Mouse (Mus musculus): ENCODE data around the gene Olfr56. TPM values are rescaled to one million over a fixed set of nuclear protein-coding genes. Genes with fewer than 3 reads are reported as not detected.
"Not testable (repeated sequence)": the region's sequence is repeated elsewhere in the genome, so short reads cannot be mapped to it uniquely, and the experiment has no call there.

Gene Olfr56
- total and polyA plus RNA-seq, 3 experiments = 0.01 to 0.27 TPM; not detected in 1

DNA sequence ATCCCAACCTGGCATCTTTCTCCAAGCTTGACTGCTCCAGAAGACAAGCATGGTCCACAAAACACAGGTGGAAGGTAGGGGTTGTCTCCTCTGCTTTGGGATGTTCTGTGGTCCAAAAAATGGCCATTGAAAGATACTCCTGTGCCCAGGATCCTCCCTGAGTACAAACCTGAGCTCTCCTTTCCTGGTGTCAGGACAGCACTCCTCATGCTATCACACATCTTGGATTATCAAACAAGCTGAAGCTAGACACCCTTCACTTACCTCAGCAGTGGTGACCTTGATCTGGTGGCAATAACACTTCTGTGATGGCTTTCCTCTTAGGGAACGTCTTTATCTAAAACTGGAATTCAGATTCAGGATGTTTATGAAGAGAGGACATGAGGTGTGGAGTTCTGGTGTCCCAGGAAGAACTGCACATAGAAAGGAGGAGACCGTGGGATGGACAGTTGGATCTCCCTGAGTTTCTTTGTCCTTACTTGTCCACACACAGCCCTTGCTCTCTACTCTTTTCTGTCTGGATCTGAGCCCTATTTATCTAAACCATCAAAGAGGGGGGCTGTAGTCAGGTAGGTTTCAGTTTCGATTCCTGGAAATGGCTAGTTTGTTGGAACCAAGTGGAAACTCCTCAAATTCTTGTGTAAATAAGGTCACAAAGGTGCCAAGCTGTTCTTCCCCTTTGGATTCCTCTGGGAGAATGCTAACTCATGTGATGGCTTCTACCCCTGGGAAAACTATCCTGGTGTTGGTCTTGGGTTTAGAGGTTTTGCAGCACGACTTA is 13.2 kb downstream of the Olfr56 start, which contains the start of gene Gm12185:
Gm12185 (minus strand) TSS at position 487 of the 781 bp plus-strand sequence.
- H3K4me3 ChIP-seq (ENCODE audit: low read depth, low read length); DNase-seq (ENCODE audit: low spot score); H3K9me3 ChIP-seq (replicated peaks); ATAC-seq (ENCODE audit: extremely low read depth, insufficient number of reproducible peaks, low FRiP score, poor library complexity, severe bottlenecking); H3K27me3 ChIP-seq (ENCODE audit: insufficient read depth, low read length); H3K36me3 ChIP-seq (replicated peaks): not testable (repeated sequence)
- peaks cover 38% of the 10 kb centered on the region for H3K4me1 ChIP-seq (ENCODE audit: insufficient read depth, low read depth, low read length)

DNA sequence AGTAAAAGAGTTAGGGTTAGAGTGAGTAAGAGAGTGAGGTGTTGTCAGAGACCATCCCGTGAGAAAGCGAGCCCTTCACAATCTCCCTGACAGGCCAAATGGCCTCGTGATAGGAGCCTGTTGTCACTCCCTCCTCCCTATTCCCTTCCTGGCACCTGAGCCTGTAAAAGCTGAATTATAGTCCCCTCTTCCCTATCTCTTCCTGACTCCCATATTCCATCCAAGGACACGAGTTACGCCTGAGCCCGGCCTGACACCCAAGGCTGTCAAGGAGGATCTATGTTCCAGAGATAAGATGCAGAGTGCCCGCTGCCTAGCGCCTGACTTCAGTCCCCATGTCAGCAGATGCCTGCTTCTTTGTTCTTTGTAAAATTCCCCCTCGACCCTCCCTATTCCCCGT is 14.6 kb downstream of the Olfr56 start:
- not testable (repeated sequence) for ATAC-seq (ENCODE audit: extremely low read depth, insufficient number of reproducible peaks, low FRiP score, poor library complexity, severe bottlenecking); H3K9me3 ChIP-seq (replicated peaks); DNase-seq (ENCODE audit: low spot score); H3K36me3 ChIP-seq (replicated peaks); H3K4me3 ChIP-seq (ENCODE audit: low read depth, low read length); H3K27me3 ChIP-seq (ENCODE audit: insufficient read depth, low read length)
- peaks cover 45% of the 10 kb centered on the region for H3K4me1 ChIP-seq (ENCODE audit: insufficient read depth, low read depth, low read length)

DNA sequence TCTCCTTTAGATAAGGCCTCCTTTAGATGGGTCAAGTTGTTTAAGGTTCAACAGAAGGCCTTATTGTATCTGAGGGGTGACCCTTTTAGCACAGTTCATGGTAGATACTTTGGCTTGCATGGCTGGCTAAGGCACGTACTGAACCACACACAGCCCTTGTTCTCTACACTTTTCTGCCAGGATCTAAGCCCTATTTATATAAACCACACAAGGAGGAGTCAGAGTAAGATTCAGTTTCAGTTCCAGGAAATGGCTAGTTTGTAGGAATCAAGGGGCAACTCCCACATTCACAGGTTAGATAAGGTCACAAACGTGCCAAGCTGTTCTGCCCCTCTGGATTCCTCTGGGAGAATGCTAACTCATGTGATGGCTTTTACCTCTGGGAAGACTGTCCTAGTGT is 15.3 kb downstream of the Olfr56 start, which contains the start of gene Tgtp1:
Tgtp1 (minus strand) TSS at position 155 of the 400 bp plus-strand sequence.
- peak; percentile 44; the same call in 1 of the 2 replicates for TF ChIP-seq POLR2AphosphoS5 (IDR thresholded peaks at IDR 0.05; ENCODE audit: insufficient replicate concordance, low read depth, low read length)
- ATAC-seq (ENCODE audit: extremely low read depth, insufficient number of reproducible peaks, low FRiP score, poor library complexity, severe bottlenecking) (peak; percentile 72), DNase-seq (ENCODE audit: low spot score) (peak; percentile 31)
- Histone ChIP-seq H3K4me3 (ENCODE audit: low read depth, low read length) (peak within 1 kb of the TSS; percentile 21; the same call in 1 of the 2 replicates), H3K4me1 (ENCODE audit: insufficient read depth, low read depth, low read length) (peaks cover 45% of the 10 kb centered on the region)
- not testable (repeated sequence) for H3K36me3 ChIP-seq (replicated peaks); H3K9me3 ChIP-seq (replicated peaks); H3K27me3 ChIP-seq (ENCODE audit: insufficient read depth, low read length)

DNA sequence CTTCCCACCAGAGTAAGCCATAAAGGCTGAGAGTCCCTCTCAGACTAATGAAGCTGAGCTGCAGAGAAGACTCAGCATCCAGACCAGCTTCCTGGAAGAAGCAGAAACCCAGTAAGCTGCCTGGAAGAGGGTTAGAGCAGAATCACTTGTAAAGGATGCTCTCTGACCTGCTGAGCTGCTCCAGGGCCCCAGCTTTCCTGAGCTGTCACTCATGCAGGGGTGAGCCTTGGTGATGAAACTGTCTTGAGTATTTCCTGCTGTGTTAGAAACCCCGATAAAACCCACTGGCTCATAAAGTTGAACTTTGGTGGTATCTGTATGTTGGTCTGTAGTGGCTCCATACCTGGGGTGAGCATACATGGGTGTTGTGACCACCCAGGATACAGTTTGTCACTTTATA is 21.7 kb downstream of the Olfr56 start:
- not testable (repeated sequence) for H3K36me3 ChIP-seq (replicated peaks); DNase-seq (ENCODE audit: low spot score); H3K4me3 ChIP-seq (ENCODE audit: low read depth, low read length); ATAC-seq (ENCODE audit: extremely low read depth, insufficient number of reproducible peaks, low FRiP score, poor library complexity, severe bottlenecking); H3K27me3 ChIP-seq (ENCODE audit: insufficient read depth, low read length); H3K9me3 ChIP-seq (replicated peaks)
- H3K4me1 ChIP-seq (ENCODE audit: insufficient read depth, low read depth, low read length) = peaks cover 17% of the 10 kb centered on the region

DNA sequence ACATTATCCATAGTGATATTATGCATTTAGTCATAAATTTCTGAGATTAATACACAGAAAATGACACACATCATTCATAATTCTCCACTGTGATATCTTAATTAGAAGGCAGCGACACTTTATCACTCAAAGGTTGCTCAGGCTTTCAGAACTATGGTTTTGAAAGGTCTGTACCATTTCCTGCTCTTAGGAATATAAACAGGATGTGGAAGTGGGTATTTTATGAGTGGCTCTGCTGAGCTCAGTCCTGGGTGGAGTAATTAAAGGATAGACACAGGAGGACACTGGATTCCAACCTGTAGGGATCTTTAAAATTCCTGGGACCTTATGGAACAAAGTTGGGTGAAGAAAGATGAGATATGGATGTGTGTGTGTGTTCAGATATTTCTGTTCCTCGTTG is 27.6 kb downstream of the Olfr56 start:
- H3K36me3 ChIP-seq (replicated peaks); DNase-seq (ENCODE audit: low spot score); ATAC-seq (ENCODE audit: extremely low read depth, insufficient number of reproducible peaks, low FRiP score, poor library complexity, severe bottlenecking): not testable (repeated sequence)

DNA sequence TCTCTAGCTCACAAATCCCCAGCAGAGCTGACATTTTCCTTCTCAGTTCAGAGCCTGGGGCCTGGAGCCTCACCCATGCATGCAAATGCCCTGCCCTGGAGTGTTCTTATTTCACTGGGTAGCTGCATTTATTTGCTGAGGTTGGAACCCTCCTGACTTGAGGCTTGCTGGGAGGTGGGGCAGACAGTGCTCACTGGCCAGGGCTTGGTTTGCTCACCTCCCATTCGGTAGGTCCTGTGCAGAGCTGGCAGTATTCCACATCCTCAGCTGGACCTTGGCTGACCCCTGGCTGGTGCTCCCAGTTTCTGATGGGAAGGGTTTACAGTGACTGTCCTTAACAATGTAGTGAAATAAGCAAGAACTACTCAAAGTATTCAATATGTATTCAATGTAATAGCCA is 28.1 kb downstream of the Olfr56 start:
- not testable (repeated sequence) for DNase-seq (ENCODE audit: low spot score); H3K9me3 ChIP-seq (replicated peaks); ATAC-seq (ENCODE audit: extremely low read depth, insufficient number of reproducible peaks, low FRiP score, poor library complexity, severe bottlenecking); H3K4me3 ChIP-seq (ENCODE audit: low read depth, low read length); H3K27me3 ChIP-seq (ENCODE audit: insufficient read depth, low read length); H3K36me3 ChIP-seq (replicated peaks); H3K4me1 ChIP-seq (ENCODE audit: insufficient read depth, low read depth, low read length)

More for the DNA sequence above, 27.6 kb downstream of the Olfr56 start:
- not testable (repeated sequence) for H3K4me1 ChIP-seq (ENCODE audit: insufficient read depth, low read depth, low read length); H3K4me3 ChIP-seq (ENCODE audit: low read depth, low read length); H3K9me3 ChIP-seq (replicated peaks); H3K27me3 ChIP-seq (ENCODE audit: insufficient read depth, low read length)

DNA sequence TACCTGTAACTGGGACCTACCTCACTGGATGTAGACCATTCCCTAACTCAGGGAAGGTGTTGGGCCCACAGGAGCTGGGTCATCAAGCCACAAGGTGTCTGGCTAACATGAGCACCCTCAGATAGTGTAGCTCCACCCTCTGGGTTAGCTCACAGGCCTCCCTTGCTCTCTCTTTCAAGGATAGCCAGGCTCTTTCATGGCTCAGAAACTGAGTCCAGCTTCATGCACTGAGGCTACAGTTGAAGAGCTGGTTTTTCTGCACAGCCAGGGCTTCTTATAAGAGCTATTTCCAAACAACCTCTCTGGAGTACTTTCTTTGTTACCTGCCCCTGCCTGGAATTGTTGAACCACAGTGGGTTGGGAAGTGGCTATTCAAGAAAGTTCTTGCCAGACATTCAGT is 33.4 kb downstream of the Olfr56 start:
- not testable (repeated sequence) for ATAC-seq (ENCODE audit: extremely low read depth, insufficient number of reproducible peaks, low FRiP score, poor library complexity, severe bottlenecking); H3K36me3 ChIP-seq (replicated peaks); DNase-seq (ENCODE audit: low spot score); H3K4me3 ChIP-seq (ENCODE audit: low read depth, low read length); H3K9me3 ChIP-seq (replicated peaks); H3K27me3 ChIP-seq (ENCODE audit: insufficient read depth, low read length); H3K4me1 ChIP-seq (ENCODE audit: insufficient read depth, low read depth, low read length)

DNA sequence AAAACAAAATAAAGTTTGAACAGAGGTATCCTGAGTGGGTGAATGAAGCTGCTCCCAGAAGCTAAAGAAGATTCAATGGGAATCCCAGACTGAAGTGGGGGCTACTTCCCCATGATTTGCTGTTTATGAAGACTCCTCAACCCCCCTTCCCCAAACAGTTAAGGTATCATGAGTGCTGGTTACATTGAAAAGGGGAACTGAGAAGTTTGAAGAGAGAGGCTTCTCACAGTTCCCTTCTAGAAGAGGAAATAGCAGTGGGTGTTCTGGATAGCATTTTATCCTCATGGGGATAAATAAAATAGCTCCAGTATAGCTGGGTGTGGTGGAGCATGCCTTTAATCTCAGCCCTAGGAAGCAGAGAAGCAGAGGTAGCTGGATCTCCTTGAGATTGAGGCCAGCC is 71.4 kb downstream of the Olfr56 start:
- H3K4me3 ChIP-seq (ENCODE audit: low read depth, low read length); H3K4me1 ChIP-seq (ENCODE audit: insufficient read depth, low read depth, low read length); H3K36me3 ChIP-seq (replicated peaks); H3K27me3 ChIP-seq (ENCODE audit: insufficient read depth, low read length); H3K9me3 ChIP-seq (replicated peaks); DNase-seq (ENCODE audit: low spot score): not testable (repeated sequence)
- peak; percentile 40; the same call in 1 of the 2 replicates for ATAC-seq (ENCODE audit: extremely low read depth, insufficient number of reproducible peaks, low FRiP score, poor library complexity, severe bottlenecking)

DNA sequence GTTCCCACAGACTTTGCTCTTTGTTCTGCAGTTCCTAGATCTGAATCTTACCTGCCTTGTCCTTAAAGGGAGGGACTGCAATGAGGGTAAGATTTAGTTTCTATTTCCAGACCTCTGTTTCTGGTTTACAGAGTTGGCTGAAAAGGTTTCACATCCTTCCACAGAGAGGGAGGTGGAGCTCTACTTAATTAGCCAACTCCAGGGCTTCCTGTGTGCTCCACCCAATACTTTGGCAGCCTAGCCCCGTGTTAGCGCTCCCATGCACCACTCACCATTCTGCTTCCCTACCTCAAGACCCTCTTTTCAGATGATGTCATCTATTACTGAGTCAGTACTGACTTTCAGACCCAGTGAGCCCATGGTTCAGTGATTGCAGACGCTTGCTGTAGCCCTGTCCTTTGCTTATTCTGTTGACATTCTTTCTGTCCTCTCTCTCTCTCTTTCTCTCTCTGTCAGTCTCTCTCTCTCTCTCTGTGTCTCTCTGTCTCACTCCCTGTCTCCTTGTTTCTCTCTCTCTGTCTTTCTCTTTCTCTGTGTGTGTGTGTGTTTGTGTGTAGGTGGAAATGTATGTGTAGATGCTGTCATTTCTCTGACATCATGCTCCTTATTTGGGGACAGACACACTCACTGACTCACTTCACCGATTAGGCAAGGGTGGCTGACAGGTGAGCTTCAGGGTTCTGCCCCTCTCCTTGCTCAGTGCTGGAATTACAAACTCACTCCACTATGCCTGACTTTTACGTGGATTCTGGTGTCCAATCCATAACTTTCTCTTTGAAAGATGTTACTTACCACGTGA is 72.6 kb downstream of the Olfr56 start, which contains the start of gene 9930111J21Rik2:
9930111J21Rik2 (minus strand) TSS at position 150 of the 799 bp plus-strand sequence.
- H3K27me3 ChIP-seq (ENCODE audit: insufficient read depth, low read length); H3K36me3 ChIP-seq (replicated peaks); H3K4me1 ChIP-seq (ENCODE audit: insufficient read depth, low read depth, low read length); DNase-seq (ENCODE audit: low spot score); H3K4me3 ChIP-seq (ENCODE audit: low read depth, low read length); H3K9me3 ChIP-seq (replicated peaks): not testable (repeated sequence)
- ATAC-seq (ENCODE audit: extremely low read depth, insufficient number of reproducible peaks, low FRiP score, poor library complexity, severe bottlenecking) = peak; percentile 15; the same call in 1 of the 2 replicates

DNA sequence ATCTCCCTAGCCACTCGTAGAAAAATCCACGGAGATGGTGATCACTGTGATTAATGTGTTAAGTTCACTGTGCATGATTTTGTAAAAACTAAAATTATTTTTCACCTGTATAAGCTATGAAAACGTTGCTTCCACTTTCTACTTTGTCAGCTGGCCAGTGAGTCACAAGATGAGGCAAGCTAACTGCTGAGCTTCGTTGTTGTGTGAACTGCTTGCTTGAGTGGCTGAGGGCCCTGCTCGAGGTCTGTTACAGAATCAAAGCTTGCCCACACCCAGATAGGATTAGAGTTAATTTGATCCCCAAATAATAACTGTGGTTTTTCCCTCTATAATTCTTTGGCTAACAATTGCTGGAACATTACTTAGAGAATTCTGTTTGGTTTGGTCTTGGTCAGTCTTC is 73.2 kb downstream of the Olfr56 start:
- H3K27me3 ChIP-seq (ENCODE audit: insufficient read depth, low read length); DNase-seq (ENCODE audit: low spot score); H3K36me3 ChIP-seq (replicated peaks); H3K4me1 ChIP-seq (ENCODE audit: insufficient read depth, low read depth, low read length); H3K9me3 ChIP-seq (replicated peaks); H3K4me3 ChIP-seq (ENCODE audit: low read depth, low read length); ATAC-seq (ENCODE audit: extremely low read depth, insufficient number of reproducible peaks, low FRiP score, poor library complexity, severe bottlenecking): not testable (repeated sequence)

DNA sequence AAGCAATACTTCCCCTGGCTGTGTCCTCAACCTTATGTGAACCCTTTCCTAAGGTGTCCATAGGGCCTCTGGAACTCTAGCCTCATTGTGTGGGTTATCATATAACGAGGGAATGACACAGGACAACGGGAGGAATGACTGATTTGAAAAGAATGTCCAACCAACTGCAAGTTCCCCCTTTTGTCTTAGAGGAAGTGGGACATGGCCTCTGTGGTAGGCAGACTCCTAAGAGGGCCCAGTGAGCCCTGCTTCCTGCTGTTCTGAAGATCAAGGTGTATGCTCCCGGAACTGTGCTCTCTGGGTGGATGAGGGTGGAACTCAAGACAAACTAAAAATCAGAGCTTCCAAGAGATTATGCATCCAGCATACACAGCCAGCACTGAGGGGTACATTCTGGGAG is 81.4 kb downstream of the Olfr56 start:
- not testable (repeated sequence) for ATAC-seq (ENCODE audit: extremely low read depth, insufficient number of reproducible peaks, low FRiP score, poor library complexity, severe bottlenecking); DNase-seq (ENCODE audit: low spot score); H3K4me1 ChIP-seq (ENCODE audit: insufficient read depth, low read depth, low read length)

More for the DNA sequence above, 81.4 kb downstream of the Olfr56 start:
- H3K9me3 ChIP-seq (replicated peaks); H3K36me3 ChIP-seq (replicated peaks); H3K4me3 ChIP-seq (ENCODE audit: low read depth, low read length); H3K27me3 ChIP-seq (ENCODE audit: insufficient read depth, low read length): not testable (repeated sequence)
